Mouse (Mus musculus): Measurements from ENCODE around the gene Trpc4. TPM values are rescaled to one million over a fixed set of nuclear protein-coding genes. Genes with fewer than 3 reads are reported as not detected.

Gene Trpc4
- total RNA-seq (2021): 10 to 100 TPM; 61.1 to 64.0 TPM

DNA sequence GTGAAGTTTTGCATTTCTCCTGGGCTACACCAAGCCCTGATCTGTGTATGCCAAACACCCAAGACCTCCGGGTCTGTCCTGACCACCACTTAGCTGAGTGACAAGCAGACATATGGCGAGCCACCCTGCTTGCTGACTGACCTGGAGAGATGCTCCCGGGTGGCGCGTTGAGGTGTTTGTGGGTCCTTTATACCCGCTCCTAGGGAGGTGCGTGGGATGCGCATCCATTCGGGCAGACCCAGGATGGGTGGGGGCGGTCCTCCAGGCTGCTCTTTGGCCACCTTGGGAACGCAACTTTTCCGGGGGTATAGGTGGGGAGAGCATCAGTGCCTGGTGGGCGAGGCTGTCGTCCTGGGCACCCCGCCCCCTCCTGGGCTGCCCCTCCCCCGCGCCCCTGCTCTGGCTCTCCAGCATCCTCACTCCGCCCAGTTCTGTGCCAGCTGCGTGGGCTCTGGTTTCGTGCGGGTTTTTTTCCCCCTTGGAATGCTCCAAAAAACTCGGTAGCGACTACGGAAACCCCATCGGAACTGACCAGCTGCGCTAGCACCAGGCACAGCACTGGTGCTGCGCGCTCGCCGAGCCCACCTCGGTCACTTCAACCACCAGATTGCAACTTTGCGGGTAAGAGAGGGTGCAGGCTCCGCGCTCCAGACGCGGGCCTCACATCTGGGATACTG, at the start of gene Trpc4:
Gene Trpc4 (plus strand): TSS at position 397 of the 677 bp plus-strand sequence.
- peak; percentile 30 to 38 for DNase-seq (ENCODE audit: extremely low spot score in 1 of 2, low spot score in 1 of 2)

- no peak for DNase-seq (ENCODE audit: extremely low spot score in 1 of 2, low spot score in 1 of 2)
These were observed 44.3 kb upstream of the Trpc4 start for GRCm38 (mm10) chr3:54111489-54111888.

DNA sequence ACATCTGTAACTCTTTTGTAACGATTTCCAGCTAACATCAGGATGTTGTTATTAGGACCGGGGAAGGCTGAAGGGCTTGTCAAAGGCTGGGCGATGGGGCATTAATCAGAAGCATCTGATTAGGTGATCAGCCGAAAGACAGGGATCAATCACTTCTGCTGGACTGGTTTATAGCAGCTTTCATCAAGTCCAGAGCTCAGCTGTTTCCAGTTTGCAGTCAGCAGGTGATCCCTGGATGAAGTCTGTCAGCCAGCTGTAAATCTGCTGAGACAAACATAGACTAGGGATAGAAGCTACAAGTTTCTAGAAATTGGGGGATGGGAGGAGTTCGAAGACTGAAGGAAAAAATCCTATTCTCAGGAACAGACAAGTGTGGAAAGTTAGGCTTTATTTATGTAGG, 20.5 kb upstream of the Trpc4 start:
- no peak for DNase-seq (ENCODE audit: extremely low spot score in 1 of 2, low spot score in 1 of 2)

DNA sequence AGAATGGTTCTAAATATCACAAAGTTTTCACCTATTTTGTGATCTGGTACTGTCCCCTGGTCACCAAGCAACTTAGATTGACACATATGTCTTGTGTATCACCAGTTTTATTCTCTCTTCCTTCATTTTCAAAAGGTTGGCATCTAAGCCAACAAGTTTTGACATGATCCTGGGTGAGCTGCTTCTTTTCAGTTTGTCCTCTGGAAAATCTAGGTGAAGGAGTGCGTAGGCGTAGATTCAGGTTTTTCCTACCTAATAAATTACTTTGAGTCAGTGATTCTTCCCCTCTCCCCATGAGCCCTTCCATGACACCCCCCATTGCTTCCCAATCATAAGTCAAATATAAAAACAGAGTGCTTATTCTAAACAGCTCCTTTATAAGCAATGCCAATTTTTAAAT, 14.5 kb upstream of the Trpc4 start:
- DNase-seq (ENCODE audit: extremely low spot score in 1 of 2, low spot score in 1 of 2): no peak

DNA sequence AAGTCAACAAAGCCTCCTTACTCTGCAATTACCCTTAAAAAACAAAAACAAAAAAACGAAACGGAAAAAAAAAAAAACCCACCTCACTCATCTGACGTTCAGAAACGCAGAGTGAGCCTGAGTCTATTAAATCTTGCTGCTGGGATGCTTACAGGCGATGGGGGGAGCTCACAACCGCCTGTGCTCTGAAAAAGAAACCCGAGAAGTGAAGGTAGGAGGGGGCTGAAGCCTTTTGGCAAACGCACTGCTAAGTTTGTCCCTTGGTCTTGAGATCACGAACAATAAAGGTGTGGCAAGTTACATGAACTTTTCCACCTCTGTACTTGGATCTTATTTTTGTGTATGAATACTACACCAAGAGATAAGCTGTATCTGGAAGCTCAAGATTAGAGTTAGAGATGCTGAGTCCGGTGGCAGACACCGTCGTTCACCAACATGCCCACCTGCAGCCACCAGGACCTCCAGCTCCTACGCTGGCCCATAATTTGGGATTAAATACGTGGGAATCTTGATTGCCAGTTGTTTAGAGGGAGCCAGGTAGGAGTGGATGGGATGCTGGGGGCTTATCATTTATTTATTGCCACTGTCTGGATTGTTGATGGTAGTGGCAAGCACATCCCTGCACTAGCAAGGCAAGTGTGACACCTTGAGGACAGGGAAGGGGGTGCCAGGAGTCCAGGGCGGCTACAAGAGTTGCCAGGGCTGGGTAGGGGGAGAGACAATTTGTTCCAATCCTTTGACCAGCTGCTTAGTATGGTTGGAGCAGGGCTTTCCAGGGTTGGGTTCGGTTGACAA, 794 bp upstream of the Trpc4 start:
- peak; percentile 32 to 51 for DNase-seq (ENCODE audit: extremely low spot score in 1 of 2, low spot score in 1 of 2)

DNA sequence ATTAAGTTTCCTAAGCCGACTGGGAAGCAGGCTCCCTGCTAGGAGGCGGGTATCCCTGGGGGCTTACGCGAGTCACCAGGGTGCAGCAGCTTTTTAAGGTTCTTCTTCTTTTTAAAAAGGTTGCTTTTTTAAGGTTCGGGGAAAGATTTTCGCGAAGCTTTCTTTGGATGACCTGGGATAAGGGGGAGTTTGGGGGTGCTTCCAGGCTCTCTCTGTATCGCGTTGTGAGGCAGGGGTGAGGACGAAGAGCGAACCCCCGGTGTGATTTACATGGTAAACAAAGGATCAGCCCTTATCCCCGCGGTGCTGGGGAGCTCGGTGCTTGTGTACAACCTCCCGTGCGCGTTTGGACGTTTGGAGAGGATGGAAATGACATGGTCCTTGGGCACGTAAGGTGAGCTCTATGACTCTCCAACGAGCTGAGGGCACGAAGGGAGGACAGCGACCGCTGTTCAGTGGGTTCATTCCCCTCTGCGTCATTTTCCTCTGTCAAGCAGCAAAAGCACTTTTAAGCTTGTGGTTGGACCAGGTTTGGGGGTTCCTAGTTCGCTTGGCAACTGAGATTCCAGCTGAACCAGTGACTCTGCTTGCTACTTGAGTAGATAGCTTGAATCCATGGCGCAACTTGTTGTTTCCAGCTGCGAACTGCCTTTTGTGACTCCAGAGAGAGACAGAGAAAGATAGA, 623 bp downstream of the Trpc4 start:
- DNase-seq (ENCODE audit: extremely low spot score in 1 of 2, low spot score in 1 of 2): peak; percentile 11 to 32

- DNase-seq (ENCODE audit: extremely low spot score in 1 of 2, low spot score in 1 of 2): no peak
These were observed 14.9 kb downstream of the Trpc4 start for GRCm38 (mm10) chr3:54170701-54171100.

DNA sequence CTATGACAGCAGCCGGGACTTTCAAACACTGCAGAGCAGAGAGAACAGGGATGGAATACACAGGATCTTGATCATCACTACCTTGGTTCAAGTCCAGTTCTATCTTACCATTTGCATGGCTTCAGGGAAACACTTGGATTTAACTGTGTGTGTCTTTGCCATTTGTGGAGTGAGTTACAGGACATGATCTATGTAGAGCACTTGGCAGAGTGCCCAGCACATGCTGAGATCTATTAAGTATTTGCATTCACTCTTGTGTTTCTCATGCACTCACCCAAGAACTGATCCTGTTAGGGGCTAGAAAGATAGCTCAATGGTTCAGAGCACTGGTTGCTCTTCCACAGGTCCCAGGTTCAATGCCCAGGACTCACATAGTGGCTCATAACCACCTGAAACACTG, 21.5 kb downstream of the Trpc4 start:
- DNase-seq (ENCODE audit: extremely low spot score in 1 of 2, low spot score in 1 of 2): no peak

- DNase-seq (ENCODE audit: extremely low spot score in 1 of 2, low spot score in 1 of 2): no peak
These were observed 35.3 kb downstream of the Trpc4 start for GRCm38 (mm10) chr3:54190932-54191668.

DNA sequence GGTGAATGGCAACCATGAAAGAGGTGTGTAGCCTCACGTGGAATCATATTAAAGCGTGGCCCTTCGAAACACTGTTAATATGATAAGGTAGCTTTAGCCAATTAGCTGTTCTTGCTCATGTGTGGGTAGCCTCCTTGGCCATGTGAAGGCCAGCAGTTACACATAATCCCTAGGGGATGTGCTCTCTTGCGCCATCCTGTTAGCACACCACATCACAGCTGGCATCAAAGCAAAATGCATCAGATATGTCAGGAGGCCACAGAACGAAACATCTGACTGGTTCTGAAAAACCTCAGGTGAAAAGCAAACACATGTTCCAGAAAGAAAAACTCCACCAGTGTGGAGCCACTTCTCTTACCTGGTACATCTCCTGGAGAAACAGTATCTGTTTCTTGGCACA, 45.4 kb downstream of the Trpc4 start:
- DNase-seq (ENCODE audit: extremely low spot score in 1 of 2, low spot score in 1 of 2): no peak

DNA sequence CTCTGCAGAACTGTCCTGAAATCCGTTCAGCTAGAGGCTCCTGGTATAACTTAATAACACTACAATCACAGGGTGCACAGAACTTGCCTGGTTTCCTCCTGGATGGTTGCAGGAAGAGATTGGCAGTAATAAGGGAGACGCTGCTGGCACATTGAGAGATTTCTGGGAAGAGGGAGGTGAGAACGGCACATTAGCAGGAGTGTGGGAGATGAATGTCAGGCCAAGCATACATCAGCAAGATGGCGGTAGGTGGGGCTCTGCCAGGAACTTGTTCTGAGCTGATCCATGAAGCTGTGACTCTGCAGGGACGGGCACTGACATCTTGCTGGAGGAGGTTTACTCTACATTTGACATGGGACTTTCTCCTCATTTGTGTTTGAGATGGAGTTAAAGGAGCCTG, 48.6 kb downstream of the Trpc4 start:
- no peak for DNase-seq (ENCODE audit: extremely low spot score in 1 of 2, low spot score in 1 of 2)

DNA sequence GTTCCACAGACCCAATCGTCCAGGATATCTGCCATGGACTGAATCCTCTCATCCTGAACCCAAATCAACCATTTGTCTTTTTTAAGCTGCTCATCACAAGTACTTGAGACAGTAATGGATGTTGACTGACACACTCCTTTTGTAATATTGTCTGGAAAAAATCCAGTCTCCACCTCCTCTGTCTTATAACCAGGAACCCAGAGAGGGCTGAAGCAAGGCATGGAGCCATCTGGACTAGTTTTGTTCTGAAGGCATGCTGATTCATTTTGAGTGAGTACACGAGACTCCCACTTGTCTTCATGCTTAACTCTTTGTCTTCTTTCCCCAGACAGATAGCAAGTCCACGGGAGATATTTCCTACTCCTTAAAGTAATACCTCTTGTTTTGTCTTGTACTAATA, 54.3 kb downstream of the Trpc4 start:
- DNase-seq (ENCODE audit: extremely low spot score in 1 of 2, low spot score in 1 of 2): no peak

GRCm38 (mm10) chr3:54211441-54211840, 55.6 kb downstream of the Trpc4 start:
- DNase-seq (ENCODE audit: extremely low spot score in 1 of 2, low spot score in 1 of 2): no peak

DNA sequence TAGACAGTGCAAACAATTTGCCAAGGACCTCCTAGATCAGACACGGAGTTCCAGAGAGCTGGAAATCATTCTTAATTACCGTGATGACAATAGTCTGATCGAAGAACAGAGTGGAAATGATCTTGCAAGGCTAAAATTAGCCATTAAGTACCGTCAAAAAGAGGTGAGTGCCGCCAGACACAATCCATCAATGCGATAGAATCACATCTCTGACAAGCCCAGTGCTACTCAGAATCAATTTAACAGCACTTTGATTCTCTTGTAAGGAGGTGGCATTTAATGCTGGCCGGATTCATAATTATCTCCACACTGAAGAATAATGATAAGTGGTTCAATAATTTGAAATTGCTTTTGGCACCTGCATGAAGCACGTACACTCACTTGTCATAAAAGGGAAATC, 66.7 kb downstream of the Trpc4 start:
- no peak for DNase-seq (ENCODE audit: extremely low spot score in 1 of 2, low spot score in 1 of 2)

DNA sequence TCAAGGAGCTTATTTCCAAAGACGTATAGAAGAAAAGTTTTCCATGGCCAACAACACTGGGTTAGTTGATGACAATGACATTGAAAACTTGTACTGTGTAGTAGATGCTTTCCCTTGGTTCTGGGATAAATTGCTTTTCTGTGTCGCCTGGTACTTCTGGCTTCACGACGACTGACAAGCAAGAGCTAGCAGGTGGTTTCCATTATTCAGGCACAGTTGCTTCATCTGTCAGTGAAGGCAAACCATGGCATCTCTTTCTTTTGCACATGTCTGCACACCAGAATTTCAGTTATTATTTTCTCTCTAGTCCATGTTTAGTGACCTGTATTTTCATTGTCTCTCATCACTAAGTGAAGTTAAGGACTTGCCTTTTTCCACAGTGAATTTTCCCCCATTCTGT, 72.6 kb downstream of the Trpc4 start:
- no peak for DNase-seq (ENCODE audit: extremely low spot score in 1 of 2, low spot score in 1 of 2)

- DNase-seq (ENCODE audit: extremely low spot score in 1 of 2, low spot score in 1 of 2): no peak
These were observed 83.1 kb downstream of the Trpc4 start for GRCm38 (mm10) chr3:54238891-54239290.

- DNase-seq (ENCODE audit: extremely low spot score in 1 of 2, low spot score in 1 of 2): no peak
These were observed 83.6 kb downstream of the Trpc4 start for GRCm38 (mm10) chr3:54239426-54239825.

DNA sequence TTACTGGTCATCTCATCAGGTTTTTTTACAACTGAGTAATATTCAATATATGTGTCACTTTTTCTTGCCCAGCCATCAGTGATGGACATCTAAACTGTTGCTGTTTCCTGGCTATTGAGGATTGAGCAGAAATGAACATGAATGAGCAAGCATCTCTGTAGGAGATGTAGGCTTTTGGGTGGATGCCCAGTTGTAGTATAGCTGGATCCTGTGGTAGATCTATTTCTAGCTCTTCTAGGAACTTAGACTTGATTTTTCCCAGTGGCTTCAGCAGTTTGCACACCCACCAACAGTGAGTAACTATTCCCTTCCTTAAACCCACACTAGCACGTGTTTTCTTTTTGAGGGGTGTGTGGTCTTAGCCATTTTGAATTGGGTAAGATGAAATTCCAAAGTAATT, 87.3 kb downstream of the Trpc4 start:
- DNase-seq (ENCODE audit: extremely low spot score in 1 of 2, low spot score in 1 of 2): no peak

GRCm38 (mm10) chr3:54244729-54245465, 89.1 kb downstream of the Trpc4 start:
- no peak for DNase-seq (ENCODE audit: extremely low spot score in 1 of 2, low spot score in 1 of 2)

DNA sequence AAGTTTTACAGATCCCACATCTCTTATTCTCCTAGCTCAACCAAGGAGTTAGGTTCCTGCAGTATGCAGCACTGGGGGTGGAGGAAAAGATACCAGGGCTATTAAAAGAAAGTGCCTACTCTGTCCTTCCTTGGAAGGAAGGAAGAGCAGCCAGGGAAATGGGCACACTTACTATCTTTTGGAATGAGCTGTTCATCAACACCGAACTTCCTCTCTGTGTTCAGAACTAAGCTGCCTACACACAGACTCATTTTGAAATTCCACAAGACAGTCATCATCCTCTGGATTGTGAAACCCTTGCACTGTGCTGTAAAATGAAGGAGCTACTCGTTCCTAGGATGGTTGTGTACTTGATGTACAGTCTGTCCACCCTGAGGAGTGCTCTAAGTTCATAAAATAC, 90.6 kb downstream of the Trpc4 start:
- DNase-seq (ENCODE audit: extremely low spot score in 1 of 2, low spot score in 1 of 2): no peak

Measured in layer of hippocampus, postnatal 25 days (tissue).